ENCODE assay signal across 35 mouse cellular contexts in the genomic region with DNA sequence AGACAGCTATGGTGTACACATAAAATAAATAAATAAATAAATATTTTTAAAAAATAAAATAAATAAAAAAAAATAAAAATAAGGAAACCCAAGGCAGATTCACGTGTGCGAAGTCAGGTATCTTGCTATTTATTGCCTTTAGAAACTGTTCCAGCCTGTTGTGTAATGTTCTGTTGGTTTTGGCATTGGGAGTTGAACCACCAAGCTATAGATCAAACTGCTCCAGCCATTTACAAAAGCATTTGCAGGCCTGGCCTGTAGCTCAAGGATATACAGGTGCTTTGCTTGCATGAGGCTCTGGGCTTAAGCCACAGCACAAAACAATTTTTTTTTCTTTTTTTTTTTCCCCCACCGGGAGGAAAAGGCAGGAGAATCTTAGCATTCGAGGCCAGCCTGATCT.
"Had no signal": no experiment of that assay in that cellular context is flagged by ENCODE, and none has a peak within 500 bp of the region (broad histone marks: within the 10 kb centered on the region; RNA-seq: fewer than 3 reads in every experiment).

No protein-coding gene starts in this region.

- ATAC-seq: hindbrain, embryonic 16.5 days; hindbrain, postnatal 0 days; inflammation-experienced regulatory T-cells, adult 6 months; intestine, embryonic 15.5 days; intestine, embryonic 16.5 days; intestine, postnatal 0 days had no signal

- H3K27me3 ChIP-seq: heart, embryonic 12.5 days; heart, embryonic 13.5 days; heart, embryonic 15.5 days; hindbrain, embryonic 12.5 days; hindbrain, embryonic 13.5 days; hindbrain, embryonic 15.5 days; intestine, embryonic 15.5 days; kidney, embryonic 15.5 days had no signal

- H3K4me1 ChIP-seq: hindbrain, embryonic 15.5 days had no signal

- DNase-seq: heart, postnatal 10 days; heart, postnatal 14 days; heart, postnatal 36 days; heart, postnatal 4 days; kidney, adult 11 months; kidney, adult 18-20 months; kidney, adult 2 months; kidney, adult 8-10 months; kidney, adult 9 months; kidney, postnatal 10 days; kidney, postnatal 14 days; kidney, postnatal 25 days; kidney, postnatal 36 days; kidney, postnatal 4 days; layer of hippocampus, adult 9-11 months; layer of hippocampus, postnatal 36 days had no signal

- H3K4me3 ChIP-seq: heart, embryonic 10.5 days; heart, embryonic 12.5 days; heart, embryonic 13.5 days; heart, embryonic 15.5 days; hindbrain, embryonic 10.5 days; hindbrain, embryonic 12.5 days; hindbrain, embryonic 13.5 days; hindbrain, embryonic 15.5 days; intestine, embryonic 15.5 days; kidney, embryonic 15.5 days; layer of hippocampus, adult 2 months had no signal

- H3K27ac ChIP-seq: heart, embryonic 10.5 days; heart, embryonic 13.5 days; heart, embryonic 15.5 days; hindbrain, embryonic 10.5 days; hindbrain, embryonic 12.5 days; hindbrain, embryonic 13.5 days; hindbrain, embryonic 14.5 days; hindbrain, embryonic 15.5 days; hindbrain, postnatal 0 days; intestine, embryonic 15.5 days; kidney, postnatal 0 days; layer of hippocampus, adult 2 months had no signal

- H3K9ac ChIP-seq: heart, embryonic 12.5 days; heart, embryonic 13.5 days; heart, embryonic 15.5 days; hindbrain, embryonic 12.5 days; hindbrain, embryonic 13.5 days; hindbrain, embryonic 14.5 days; hindbrain, embryonic 15.5 days; intestine, embryonic 15.5 days; kidney, embryonic 15.5 days had no signal

- H3K4me2 ChIP-seq: heart, embryonic 11.5 days; heart, embryonic 12.5 days; heart, embryonic 13.5 days; heart, embryonic 15.5 days; hindbrain, embryonic 12.5 days; hindbrain, embryonic 13.5 days; hindbrain, embryonic 14.5 days; hindbrain, embryonic 15.5 days; intestine, embryonic 15.5 days; kidney, embryonic 15.5 days had no signal

- H3K9me3 ChIP-seq: heart, embryonic 10.5 days; heart, embryonic 13.5 days; heart, embryonic 15.5 days; hindbrain, embryonic 10.5 days; hindbrain, embryonic 12.5 days; hindbrain, embryonic 13.5 days; hindbrain, embryonic 15.5 days; intestine, embryonic 15.5 days; kidney, embryonic 15.5 days had no signal

- H3K36me3 ChIP-seq: heart, embryonic 10.5 days; heart, embryonic 12.5 days; heart, embryonic 13.5 days; heart, embryonic 15.5 days; hindbrain, embryonic 10.5 days; hindbrain, embryonic 12.5 days; hindbrain, embryonic 13.5 days; hindbrain, embryonic 15.5 days; intestine, embryonic 15.5 days; kidney, embryonic 15.5 days had no signal
